Mouse (Mus musculus) heart, postnatal 0 days (tissue): ENCODE results near the gene Olfr32.
"Not testable (repeated sequence)": the region's sequence is repeated elsewhere in the genome, so short reads cannot be mapped to it uniquely, and the experiment has no call there.

Source experiments
- CTCF ChIP-seq: IDR thresholded peaks from 2 replicates; pipeline ENCODE4 v1.5.1; 2016; ENCODE audit warnings: antibody characterized with exemption, control low read depth, low read depth
- EP300 ChIP-seq: IDR thresholded peaks from 2 replicates; pipeline ENCODE4 v1.6.1; 2016; ENCODE audit warnings: antibody characterized with exemption, low read depth

GRCm38 (mm10) chr2:90187082-90187481 lies 45.0 kb upstream of the Olfr32 start:
- TF ChIP-seq EP300, CTCF: not testable (repeated sequence)
